Mouse (Mus musculus) midbrain, embryonic 12.5 days (tissue): ENCODE results near the gene Ube2b. TPM values are rescaled to one million over a fixed set of nuclear protein-coding genes. Genes with fewer than 3 reads are reported as not detected.

Experiments used
- ATAC-seq: fragments of 200-750 bp; cut with Nextera tagmentation; 2 replicates; pipeline ENCODE4 v1.8.0; 2017; ENCODE audit warnings: low read depth, moderate TSS enrichment, moderate library complexity; ENCODE audit not compliant: low FRiP score
- H3K27ac ChIP-seq: fragments of 300-500 bp; sonication (generic); replicated peaks from 2 replicates; pipeline ENCODE4 v1.5.1; 2016; ENCODE audit warnings: mild to moderate bottlenecking
- H3K27me3 ChIP-seq: fragments of 300-500 bp; sonication (generic); 2 replicates; pipeline ENCODE4 v1.6.1; 2016; ENCODE audit warnings: mild to moderate bottlenecking
- H3K36me3 ChIP-seq: fragments of 300-500 bp; sonication (generic); 2 replicates; pipeline ENCODE4 v1.6.1; 2016
- H3K4me1 ChIP-seq: fragments of 300-500 bp; sonication (generic); 2 replicates; pipeline ENCODE4 v1.6.1; 2016
- H3K4me2 ChIP-seq: fragments of 300-500 bp; sonication (generic); replicated peaks from 2 replicates; pipeline ENCODE4 v1.6.1; 2016; ENCODE audit warnings: mild to moderate bottlenecking, moderate library complexity
- H3K4me3 ChIP-seq: fragments of 300-500 bp; sonication (generic); 2 replicates; pipeline ENCODE4 v1.5.1; 2016; ENCODE audit warnings: mild to moderate bottlenecking
- H3K9ac ChIP-seq: fragments of 300-500 bp; sonication (generic); replicated peaks from 2 replicates; pipeline ENCODE4 v1.6.1; 2016; ENCODE audit warnings: mild to moderate bottlenecking, moderate library complexity
- H3K9me3 ChIP-seq: fragments of 300-500 bp; sonication (generic); 2 replicates; pipeline ENCODE4 v1.6.1; 2016; ENCODE audit warnings: mild to moderate bottlenecking
- WGBS: fragments of 180-500 bp; shearing (Covaris S2); methylation state at CpG from one replicate; pipeline ENCODE4 v1.1.7; 2016; 5-methylcytosine and 5-hydroxymethylcytosine counted together
- polyA plus RNA-seq: library from polyadenylated mRNA; unstranded; fragments of >200 nt; fragmentation: Nextera tagmentation; extraction: Ambion mirVana; gene quantifications from 2 replicates; pipeline ENCODE4 v1.2.1, GENCODE M21; 2016

The Ube2b gene
- polyA plus RNA-seq, 1 experiment from 2014 or later = 244 TPM

- H3K27ac ChIP-seq = peak within 1 kb of the TSS; percentile 89
- H3K9me3 ChIP-seq = no peaks in the 10 kb centered on the region
- H3K9ac ChIP-seq = peak within 1 kb of the TSS; percentile 82
- H3K4me1 ChIP-seq = peaks cover 28% of the 10 kb centered on the region
- ATAC-seq = peak; percentile 89
- no peaks in the 10 kb centered on the region for H3K27me3 ChIP-seq
- 0 out of 2 replicates have a peak, but pooled peaks cover 4% of the 10 kb centered on the region for H3K36me3 ChIP-seq
- peak within 1 kb of the TSS; percentile 67 for H3K4me2 ChIP-seq
- under 1% methylated on average over 51 of the region's 51 CpGs for WGBS
- peak within 1 kb of the TSS; percentile 83 for H3K4me3 ChIP-seq
These were observed 3.4 kb upstream of the Ube2b start, which contains the start of gene Cdkl3 for GRCm38 (mm10) chr11:52003772-52004528. Gene Cdkl3 (plus strand): TSS chr11:52004221.

GRCm38 (mm10) chr11:52003505-52003771, 2.9 kb upstream of the Ube2b start:
- Histone ChIP-seq H3K4me1 (peaks cover 33% of the 10 kb centered on the region), H3K4me3 (peak overlapping the region; percentile 83), H3K4me2 (peak overlapping the region; percentile 67), H3K36me3 (0 out of 2 replicates have a peak, but pooled peaks cover 4% of the 10 kb centered on the region), H3K27ac (peak overlapping the region; percentile 89), H3K27me3 (no peaks in the 10 kb centered on the region), H3K9ac (peak overlapping the region; percentile 82), H3K9me3 (no peaks in the 10 kb centered on the region)
- no peak for ATAC-seq
- 19% methylated on average over 4 of the region's 4 CpGs for WGBS

- H3K27me3 ChIP-seq = no peaks in the 10 kb centered on the region
- H3K4me2 ChIP-seq = peak overlapping the region; percentile 67
- peak overlapping the region; percentile 89 for H3K27ac ChIP-seq
- H3K36me3 ChIP-seq = 0 out of 2 replicates have a peak, but pooled peaks cover 4% of the 10 kb centered on the region
- peaks cover 38% of the 10 kb centered on the region for H3K4me1 ChIP-seq
- peak overlapping the region; percentile 82 for H3K9ac ChIP-seq
- H3K9me3 ChIP-seq = no peaks in the 10 kb centered on the region
- H3K4me3 ChIP-seq = peak overlapping the region; percentile 83
- ATAC-seq = no peak
- WGBS = 81% methylated on average over 13 of the region's 13 CpGs
These were observed 2.4 kb upstream of the Ube2b start for GRCm38 (mm10) chr11:52002842-52003504.

- Histone ChIP-seq H3K4me3 (no peak overlapping the region), H3K9ac (no peak overlapping the region), H3K4me2 (no peak overlapping the region), H3K4me1 (peaks cover 47% of the 10 kb centered on the region), H3K27ac (no peak overlapping the region), H3K36me3 (peaks cover 9% of the 10 kb centered on the region), H3K9me3 (no peaks in the 10 kb centered on the region), H3K27me3 (no peaks in the 10 kb centered on the region)
- WGBS = 94% methylated on average over 8 of the region's 8 CpGs
- no peak for ATAC-seq
These were observed 1.3 kb upstream of the Ube2b start for GRCm38 (mm10) chr11:52001861-52002260.

GRCm38 (mm10) chr11:52001341-52001740, 779 bp upstream of the Ube2b start:
- Histone ChIP-seq H3K27ac (peak overlapping the region; percentile 94), H3K9me3 (no peaks in the 10 kb centered on the region), H3K9ac (no peak overlapping the region), H3K4me3 (peak overlapping the region; percentile 83; the same call in 1 of the 2 replicates), H3K4me2 (peak overlapping the region; percentile 85), H3K27me3 (no peaks in the 10 kb centered on the region), H3K36me3 (peaks cover 14% of the 10 kb centered on the region), H3K4me1 (peaks cover 49% of the 10 kb centered on the region)
- ATAC-seq = no peak
- 73% methylated on average over 10 of the region's 10 CpGs for WGBS

GRCm38 (mm10) chr11:51999611-52000289, 812 bp downstream of the Ube2b start:
- 0% methylated on average over 29 of the region's 29 CpGs for WGBS
- Histone ChIP-seq H3K27me3 (no peaks in the 10 kb centered on the region), H3K36me3 (peaks cover 30% of the 10 kb centered on the region), H3K4me2 (peak overlapping the region; percentile 85), H3K9me3 (no peaks in the 10 kb centered on the region), H3K27ac (peak overlapping the region; percentile 94), H3K4me3 (peak overlapping the region; percentile 83), H3K4me1 (peaks cover 39% of the 10 kb centered on the region), H3K9ac (peak overlapping the region; percentile 93)
- peak; percentile 29 for ATAC-seq

- Histone ChIP-seq H3K4me3 (no peak overlapping the region), H3K36me3 (peaks cover 56% of the 10 kb centered on the region), H3K27me3 (no peaks in the 10 kb centered on the region), H3K27ac (no peak overlapping the region), H3K4me1 (peaks cover 10% of the 10 kb centered on the region), H3K9me3 (no peaks in the 10 kb centered on the region), H3K9ac (no peak overlapping the region), H3K4me2 (no peak overlapping the region)
- ATAC-seq = no peak
- 97% methylated on average over 6 of the region's 6 CpGs for WGBS
These were observed 28.9 kb downstream of the Ube2b start for GRCm38 (mm10) chr11:51971644-51972043.

- 93% methylated on average over 2 of the region's 2 CpGs for WGBS
- Histone ChIP-seq H3K4me3 (no peak overlapping the region), H3K36me3 (peaks cover 46% of the 10 kb centered on the region), H3K4me2 (no peak overlapping the region), H3K9me3 (no peaks in the 10 kb centered on the region), H3K4me1 (peaks cover 10% of the 10 kb centered on the region), H3K9ac (no peak overlapping the region), H3K27me3 (no peaks in the 10 kb centered on the region), H3K27ac (no peak overlapping the region)
- no peak for ATAC-seq
These were observed 31.1 kb downstream of the Ube2b start for GRCm38 (mm10) chr11:51969511-51969910.

GRCm38 (mm10) chr11:51968896-51969295, 31.7 kb downstream of the Ube2b start:
- Histone ChIP-seq H3K4me2 (no peak overlapping the region), H3K4me1 (peaks cover 10% of the 10 kb centered on the region), H3K27ac (no peak overlapping the region), H3K9ac (no peak overlapping the region), H3K27me3 (no peaks in the 10 kb centered on the region), H3K9me3 (no peaks in the 10 kb centered on the region), H3K4me3 (no peak overlapping the region), H3K36me3 (peaks cover 42% of the 10 kb centered on the region)
- no peak for ATAC-seq
- WGBS = 94% methylated on average over 9 of the region's 9 CpGs

GRCm38 (mm10) chr11:51967443-51968401, 32.8 kb downstream of the Ube2b start, which contains the start of gene Cdkn2aipnl:
Gene Cdkn2aipnl (plus strand): TSS chr11:51967661.
- Histone ChIP-seq H3K27ac (peak within 1 kb of the TSS; percentile 52), H3K4me1 (peaks cover 10% of the 10 kb centered on the region), H3K4me2 (peak within 1 kb of the TSS; percentile 92), H3K9ac (peak within 1 kb of the TSS; percentile 77), H3K4me3 (peak within 1 kb of the TSS; percentile 71), H3K27me3 (no peaks in the 10 kb centered on the region), H3K9me3 (no peaks in the 10 kb centered on the region), H3K36me3 (peaks cover 32% of the 10 kb centered on the region)
- WGBS = 3% methylated on average over 63 of the region's 63 CpGs
- ATAC-seq = peak; percentile 96

GRCm38 (mm10) chr11:51966651-51967050, 33.9 kb downstream of the Ube2b start:
- Histone ChIP-seq H3K9me3 (no peaks in the 10 kb centered on the region), H3K27me3 (no peaks in the 10 kb centered on the region), H3K4me2 (no peak overlapping the region), H3K36me3 (peaks cover 22% of the 10 kb centered on the region), H3K4me3 (no peak overlapping the region), H3K9ac (no peak overlapping the region), H3K27ac (no peak overlapping the region), H3K4me1 (peaks cover 10% of the 10 kb centered on the region)
- ATAC-seq = no peak
- WGBS = 78% methylated on average over 5 of the region's 5 CpGs
